Mouse (Mus musculus) hindbrain, embryonic 16.5 days (tissue): ENCODE measurements at regions not wholly inside any gene's neighbourhood (a gene's known extent, or its start where the extent isn't known, plus 50 kb on each side); places are given as distances from the start of the nearest gene placed in this dataset.

Experiments used
- ATAC-seq: fragments of 200-750 bp; cut with Nextera tagmentation; 2 replicates; pipeline ENCODE4 v1.8.0; 2017; ENCODE audit warnings: moderate TSS enrichment, moderate library complexity
- H3K27ac ChIP-seq: fragments of 300-500 bp; sonication (generic); 2 replicates; pipeline ENCODE4 v1.5.1; 2014; ENCODE audit warnings: low read depth, mild to moderate bottlenecking, control low read depth, low read length, moderate library complexity
- H3K27me3 ChIP-seq: fragments of 300-500 bp; sonication (generic); replicated peaks from 2 replicates; pipeline ENCODE4 v1.6.1; 2014; ENCODE audit warnings: low read length; ENCODE audit not compliant: control insufficient read depth, insufficient read depth
- H3K36me3 ChIP-seq: fragments of 300-500 bp; sonication (generic); 2 replicates; pipeline ENCODE4 v1.6.1; 2014; ENCODE audit warnings: mild to moderate bottlenecking, low read length, moderate library complexity, mixed read lengths; ENCODE audit not compliant: control insufficient read depth, insufficient read depth
- H3K4me1 ChIP-seq: fragments of 300-500 bp; sonication (generic); 2 replicates; pipeline ENCODE4 v1.6.1; 2014; ENCODE audit warnings: low read depth, low read length; ENCODE audit not compliant: control insufficient read depth, insufficient read depth
- H3K4me2 ChIP-seq: fragments of 300-500 bp; sonication (generic); 2 replicates; pipeline ENCODE4 v1.6.1; 2014; ENCODE audit warnings: mild to moderate bottlenecking, low read length, control low read depth, moderate library complexity
- H3K4me3 ChIP-seq: fragments of 300-500 bp; sonication (generic); 2 replicates; pipeline ENCODE4 v1.5.1; 2014; ENCODE audit warnings: mild to moderate bottlenecking, low read length, control low read depth, moderate library complexity
- H3K9ac ChIP-seq: fragments of 300-500 bp; sonication (generic); 2 replicates; pipeline ENCODE4 v1.6.1; 2014; ENCODE audit warnings: low read depth, mild to moderate bottlenecking, control low read depth, low read length, moderate library complexity
- H3K9me3 ChIP-seq: fragments of 300-500 bp; sonication (generic); 2 replicates; pipeline ENCODE4 v1.6.1; 2014; ENCODE audit warnings: mild to moderate bottlenecking, low read length, moderate library complexity; ENCODE audit not compliant: control insufficient read depth
- WGBS: fragments of 180-500 bp; shearing (Covaris S2); extraction: QIAGEN DNeasy Blood & Tissue Kit; methylation state at CpG from one replicate; pipeline ENCODE4 v1.1.7; 2014; 5-methylcytosine and 5-hydroxymethylcytosine counted together

GRCm38 (mm10) chr13:46092787-46093186 lies 128.0 kb upstream of the Atxn1 start:
- no peak for ATAC-seq
- Histone ChIP-seq H3K27ac (no peak overlapping the region), H3K27me3 (no peaks in the 10 kb centered on the region), H3K36me3 (no peaks in the 10 kb centered on the region), H3K9me3 (no peaks in the 10 kb centered on the region), H3K4me1 (no peaks in the 10 kb centered on the region), H3K4me2 (no peak overlapping the region), H3K9ac (no peak overlapping the region), H3K4me3 (no peak overlapping the region)
- WGBS: 87% methylated on average over 3 of the region's 3 CpGs

GRCm38 (mm10) chr13:46091109-46091508 lies 126.3 kb upstream of the Atxn1 start:
- no peaks in the 10 kb centered on the region for H3K36me3 ChIP-seq
- ATAC-seq: no peak
- 88% methylated on average over 5 of the region's 5 CpGs for WGBS

GRCm38 (mm10) chr13:46088237-46088636 lies 123.4 kb upstream of the Atxn1 start:
- Histone ChIP-seq H3K27ac (no peak overlapping the region), H3K4me3 (no peak overlapping the region), H3K4me1 (no peaks in the 10 kb centered on the region), H3K9ac (no peak overlapping the region), H3K9me3 (no peaks in the 10 kb centered on the region), H3K4me2 (no peak overlapping the region), H3K36me3 (no peaks in the 10 kb centered on the region), H3K27me3 (no peaks in the 10 kb centered on the region)
- 88% methylated on average over 3 of the region's 3 CpGs for WGBS
- no peak for ATAC-seq

More at GRCm38 (mm10) chr13:46091109-46091508, 126.3 kb upstream of the Atxn1 start:
- no peak overlapping the region for H3K9ac ChIP-seq
- H3K4me3 ChIP-seq: no peak overlapping the region
- H3K27me3 ChIP-seq: no peaks in the 10 kb centered on the region
- no peaks in the 10 kb centered on the region for H3K4me1 ChIP-seq
- no peak overlapping the region for H3K4me2 ChIP-seq
- no peak overlapping the region for H3K27ac ChIP-seq
- no peaks in the 10 kb centered on the region for H3K9me3 ChIP-seq

- no peak overlapping the region for H3K4me3 ChIP-seq
- no peak overlapping the region for H3K27ac ChIP-seq
- no peak overlapping the region for H3K9ac ChIP-seq
Measured at GRCm38 (mm10) chr13:46087663-46088062, 122.9 kb upstream of the Atxn1 start.

GRCm38 (mm10) chr13:46076879-46077278 lies 112.1 kb upstream of the Atxn1 start:
- H3K9me3 ChIP-seq: no peaks in the 10 kb centered on the region
- WGBS: 85% methylated on average over 6 of the region's 6 CpGs
- H3K27ac ChIP-seq: no peak overlapping the region
- H3K27me3 ChIP-seq: no peaks in the 10 kb centered on the region
- no peak overlapping the region for H3K9ac ChIP-seq
- no peak for ATAC-seq
- no peaks in the 10 kb centered on the region for H3K36me3 ChIP-seq
- no peak overlapping the region for H3K4me2 ChIP-seq
- H3K4me1 ChIP-seq: no peaks in the 10 kb centered on the region
- no peak overlapping the region for H3K4me3 ChIP-seq

More at GRCm38 (mm10) chr13:46087663-46088062, 122.9 kb upstream of the Atxn1 start:
- Histone ChIP-seq H3K9me3 (no peaks in the 10 kb centered on the region), H3K4me1 (no peaks in the 10 kb centered on the region), H3K4me2 (no peak overlapping the region), H3K27me3 (no peaks in the 10 kb centered on the region), H3K36me3 (no peaks in the 10 kb centered on the region)
- WGBS: 89% methylated on average over 4 of the region's 4 CpGs
- ATAC-seq: no peak

GRCm38 (mm10) chr13:46071670-46072069 lies 106.9 kb upstream of the Atxn1 start:
- Histone ChIP-seq H3K4me2 (no peak overlapping the region), H3K27me3 (no peaks in the 10 kb centered on the region), H3K4me1 (no peaks in the 10 kb centered on the region), H3K9me3 (no peaks in the 10 kb centered on the region), H3K27ac (no peak overlapping the region), H3K4me3 (no peak overlapping the region), H3K36me3 (no peaks in the 10 kb centered on the region), H3K9ac (no peak overlapping the region)
- no peak for ATAC-seq
- WGBS: 93% methylated on average over 4 of the region's 4 CpGs

- no peak for ATAC-seq
- 58% methylated on average over 3 of the region's 3 CpGs for WGBS
- H3K27me3 ChIP-seq: no peaks in the 10 kb centered on the region
- H3K9me3 ChIP-seq: no peaks in the 10 kb centered on the region
- no peaks in the 10 kb centered on the region for H3K36me3 ChIP-seq
- H3K4me2 ChIP-seq: no peak overlapping the region
- H3K4me3 ChIP-seq: no peak overlapping the region
- no peak overlapping the region for H3K9ac ChIP-seq
- H3K27ac ChIP-seq: no peak overlapping the region
- no peaks in the 10 kb centered on the region for H3K4me1 ChIP-seq
Measured at GRCm38 (mm10) chr13:46069571-46069970, 104.8 kb upstream of the Atxn1 start.

- 96% methylated on average over 7 of the region's 7 CpGs for WGBS
- Histone ChIP-seq H3K27me3 (no peaks in the 10 kb centered on the region), H3K27ac (no peak overlapping the region), H3K4me1 (no peaks in the 10 kb centered on the region), H3K4me3 (no peak overlapping the region), H3K9me3 (no peaks in the 10 kb centered on the region), H3K4me2 (no peak overlapping the region), H3K36me3 (no peaks in the 10 kb centered on the region), H3K9ac (no peak overlapping the region)
- no peak for ATAC-seq
Measured at GRCm38 (mm10) chr13:46062758-46063157, 98.0 kb upstream of the Atxn1 start.

GRCm38 (mm10) chr13:46059870-46060269 lies 95.1 kb upstream of the Atxn1 start:
- WGBS: 70% methylated on average over 14 of the region's 14 CpGs
- no peaks in the 10 kb centered on the region for H3K4me1 ChIP-seq
- H3K27ac ChIP-seq: no peak overlapping the region
- no peaks in the 10 kb centered on the region for H3K27me3 ChIP-seq
- H3K9me3 ChIP-seq: no peaks in the 10 kb centered on the region
- no peaks in the 10 kb centered on the region for H3K36me3 ChIP-seq
- H3K4me2 ChIP-seq: no peak overlapping the region
- no peak for ATAC-seq
- H3K9ac ChIP-seq: no peak overlapping the region
- H3K4me3 ChIP-seq: no peak overlapping the region

GRCm38 (mm10) chr13:46058862-46059261 lies 94.1 kb upstream of the Atxn1 start:
- Histone ChIP-seq H3K9me3 (no peaks in the 10 kb centered on the region), H3K4me3 (no peak overlapping the region), H3K36me3 (no peaks in the 10 kb centered on the region), H3K4me2 (no peak overlapping the region), H3K9ac (no peak overlapping the region), H3K27ac (no peak overlapping the region), H3K4me1 (no peaks in the 10 kb centered on the region), H3K27me3 (no peaks in the 10 kb centered on the region)
- 68% methylated on average over 7 of the region's 7 CpGs for WGBS
- ATAC-seq: no peak
